Mouse (Mus musculus): ENCODE data around the gene Cd207.

- no peak for TF ChIP-seq CTCF (IDR thresholded peaks at IDR 0.05; ENCODE audit: control insufficient read depth, insufficient read depth, insufficient read length)
- no peak for TF ChIP-seq CEBPB (IDR thresholded peaks at IDR 0.05; ENCODE audit: low read depth)
- TF ChIP-seq USF1 (IDR thresholded peaks at IDR 0.05; ENCODE audit: low read depth) = no peak
- TF ChIP-seq MYOD1 (IDR thresholded peaks at IDR 0.05; ENCODE audit: control insufficient read depth, insufficient read length, low read depth) = no peak
- TF ChIP-seq MAX (IDR thresholded peaks at IDR 0.05) = no peak
Measured at GRCm38 (mm10) chr6:83722526-83722925, 44.9 kb upstream of the Cd207 start.
